Mouse (Mus musculus) ES-E14 (cell line): ENCODE measurements around the gene Pnpla3. TPM values are rescaled to one million over a fixed set of nuclear protein-coding genes. Genes with fewer than 3 reads are reported as not detected.
A peak's percentile ranks its signal among the peaks of the same experiment; 100 is the strongest.

Experiments used
- DNase-seq: peaks from one replicate; pipeline ENCODE4 v3.0.0-alpha.2; 2013; ENCODE audit warnings: low read depth, low spot score
- H3K27ac ChIP-seq: 2 replicates; pipeline ENCODE4 v1.5.1; 2012; ENCODE audit warnings: low read depth, mild to moderate bottlenecking, low read length, moderate library complexity, mixed read lengths; ENCODE audit not compliant: poor library complexity, insufficient read depth, severe bottlenecking
- H3K36me3 ChIP-seq: 2 replicates; pipeline ENCODE4 v1.6.1; 2012; ENCODE audit warnings: mild to moderate bottlenecking, low read length, moderate library complexity, mixed read lengths; ENCODE audit not compliant: control insufficient read depth, poor library complexity, insufficient read depth, severe bottlenecking
- H3K4me1 ChIP-seq, 2 experiments: fragments of 150-350 bp in 1 of 2; sonication (generic) in 1 of 2; 2 replicates each; pipeline ENCODE4 v1.6.1; 2012; ENCODE audit warnings: low read length in 2 of 2, mild to moderate bottlenecking in 1 of 2, mixed read lengths in 1 of 2; ENCODE audit not compliant: control insufficient read depth in 2 of 2, insufficient read depth in 2 of 2, poor library complexity in 1 of 2
- H3K4me3 ChIP-seq, 2 experiments: fragments of 150-350 bp in 1 of 2; sonication (generic) in 1 of 2; 2 replicates each; pipeline ENCODE4 v1.5.1; 2012; ENCODE audit warnings: low read length in 2 of 2, low read depth in 1 of 2, mild to moderate bottlenecking in 1 of 2, mixed read lengths in 1 of 2; ENCODE audit not compliant: insufficient read depth in 1 of 2, poor library complexity in 1 of 2, severe bottlenecking in 1 of 2
- H3K9ac ChIP-seq: 2 replicates; pipeline ENCODE4 v1.6.1; 2012; ENCODE audit warnings: low read depth, mild to moderate bottlenecking, low read length, mixed read lengths; ENCODE audit not compliant: poor library complexity, insufficient read depth, severe bottlenecking
- H3K9me3 ChIP-seq: fragments of 150-350 bp; sonication (generic); 2 replicates; pipeline ENCODE4 v1.6.1; 2012; ENCODE audit warnings: low read depth, mild to moderate bottlenecking, low read length; ENCODE audit not compliant: control insufficient read depth, insufficient read depth
- CHD2 ChIP-seq: IDR thresholded peaks from 2 replicates; pipeline ENCODE4 v1.6.1; 2014; ENCODE audit warnings: mild to moderate bottlenecking, low read depth, low read length, inconsistent platforms
- HCFC1 ChIP-seq: IDR thresholded peaks from 2 replicates; pipeline ENCODE4 v1.6.1; 2012; ENCODE audit warnings: low read length, inconsistent platforms, borderline replicate concordance; ENCODE audit not compliant: insufficient read depth
- MAFK ChIP-seq: IDR thresholded peaks from 2 replicates; pipeline ENCODE4 v1.6.1; 2014; ENCODE audit warnings: mild to moderate bottlenecking, low read depth, low read length, inconsistent platforms; ENCODE audit not compliant: insufficient read depth
- ZC3H11A ChIP-seq: IDR thresholded peaks from 2 replicates; pipeline ENCODE4 v1.6.1; 2012; ENCODE audit warnings: low read depth, mild to moderate bottlenecking, inconsistent platforms, low read length, borderline replicate concordance
- ZNF384 ChIP-seq: IDR thresholded peaks from 2 replicates; pipeline ENCODE4 v1.6.1; 2012; ENCODE audit warnings: low read depth, low read length, inconsistent platforms
- in situ Hi-C, 2 experiments: fragments of 600-800 bp; cut with MboI; formaldehyde crosslinking; loops; one replicate each; pipeline ENCODE4 v1.15.1; 2025; ENCODE audit warnings: low sequenced_read_pairs in 2 of 2, inconsistent platforms in 1 of 2; ENCODE audit not compliant: unreplicated experiment in 2 of 2
- total RNA-seq: library from RNA; depleted of rRNA; stranded (reverse); fragments of 300-350 nt; gene quantifications from 2 replicates; pipeline ENCODE4 v1.2.3, GENCODE M21; 2012

Gene Pnpla3
- total RNA-seq, 1 experiment = 4.1 TPM

- Histone ChIP-seq H3K4me1 (peaks cover 2 to 14% of the 10 kb centered on the region in 2 experiments; a peak in 2 of 4 replicates), H3K9me3 (no peaks in the 10 kb centered on the region), H3K36me3 (no peaks in the 10 kb centered on the region), H3K9ac (no peak overlapping the region), H3K27ac (no peak overlapping the region), H3K4me3 (no peak overlapping the region)
- in situ Hi-C loops = no loop called here
- TF ChIP-seq ZC3H11A (no peak), ZNF384 (0 out of 2 replicates have a peak, but pooled peaks have one; percentile 22)
- DNase-seq = no peak
These were observed 3.5 kb downstream of the Pnpla3 start for GRCm38 (mm10) chr15:84171166-84171565.

DNA sequence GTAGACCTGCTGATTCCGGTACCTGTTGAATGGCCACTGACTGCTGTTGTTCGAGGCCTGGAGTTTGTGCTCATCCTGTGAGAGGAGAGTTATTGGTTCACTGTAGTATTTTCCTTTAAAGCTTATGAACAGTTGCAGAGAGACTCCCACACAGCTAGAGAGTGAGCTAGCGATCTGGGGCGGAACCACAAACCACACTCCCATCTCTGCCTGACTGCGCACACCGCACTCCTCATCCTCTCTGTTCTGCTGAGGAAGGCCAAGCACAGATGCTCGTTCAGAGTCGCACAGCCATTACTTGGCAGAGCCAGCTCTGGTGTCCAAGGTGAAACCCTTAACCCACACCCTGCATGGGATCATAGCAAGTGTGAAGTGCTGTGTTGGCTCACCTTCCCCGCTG is 11.1 kb downstream of the Pnpla3 start:
- H3K4me3 ChIP-seq = no peak overlapping the region
- no peak overlapping the region for H3K27ac ChIP-seq
- no peaks in the 10 kb centered on the region for H3K36me3 ChIP-seq
- TF ChIP-seq MAFK (no peak), ZNF384 (no peak)
- H3K9me3 ChIP-seq = no peaks in the 10 kb centered on the region
- in situ Hi-C loops = no loop called here
- H3K4me1 ChIP-seq = peaks cover 4 to 16% of the 10 kb centered on the region in 2 experiments; a peak in 3 of 4 replicates
- H3K9ac ChIP-seq = no peak overlapping the region
- DNase-seq = no peak

DNA sequence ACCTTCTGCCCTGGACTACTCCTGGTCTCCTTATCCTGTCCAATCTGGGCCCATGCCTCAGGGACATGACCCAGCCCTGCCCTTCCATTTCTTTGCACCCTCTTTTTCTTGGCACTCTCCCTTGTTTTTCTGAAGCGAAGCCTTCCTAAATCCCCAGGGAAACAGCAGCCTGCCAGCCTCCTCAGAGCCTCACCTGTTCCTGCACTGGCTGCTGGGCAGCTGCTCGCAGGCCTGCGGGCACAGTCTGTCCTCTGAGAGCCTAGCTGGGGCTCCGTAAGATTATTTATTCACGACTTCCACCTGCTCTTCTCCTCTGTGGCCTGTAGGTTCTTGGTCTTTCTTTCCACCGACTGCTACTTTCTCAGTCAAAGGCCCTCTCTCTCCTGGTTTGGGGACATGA is 14.4 kb downstream of the Pnpla3 start:
- H3K4me1 ChIP-seq = peaks cover 16 to 35% of the 10 kb centered on the region in 2 experiments; a peak in 3 of 4 replicates
- H3K4me3 ChIP-seq = no peak overlapping the region
- H3K9ac ChIP-seq = no peak overlapping the region
- no peak for TF ChIP-seq CHD2
- TF ChIP-seq MAFK = no peak
- TF ChIP-seq ZC3H11A = no peak
- no peak for TF ChIP-seq HCFC1
- TF ChIP-seq ZNF384 = no peak
- H3K27ac ChIP-seq = no peak overlapping the region
- in situ Hi-C loops = no loop called here
- no peak for DNase-seq
- no peaks in the 10 kb centered on the region for H3K36me3 ChIP-seq
- H3K9me3 ChIP-seq = no peaks in the 10 kb centered on the region

DNA sequence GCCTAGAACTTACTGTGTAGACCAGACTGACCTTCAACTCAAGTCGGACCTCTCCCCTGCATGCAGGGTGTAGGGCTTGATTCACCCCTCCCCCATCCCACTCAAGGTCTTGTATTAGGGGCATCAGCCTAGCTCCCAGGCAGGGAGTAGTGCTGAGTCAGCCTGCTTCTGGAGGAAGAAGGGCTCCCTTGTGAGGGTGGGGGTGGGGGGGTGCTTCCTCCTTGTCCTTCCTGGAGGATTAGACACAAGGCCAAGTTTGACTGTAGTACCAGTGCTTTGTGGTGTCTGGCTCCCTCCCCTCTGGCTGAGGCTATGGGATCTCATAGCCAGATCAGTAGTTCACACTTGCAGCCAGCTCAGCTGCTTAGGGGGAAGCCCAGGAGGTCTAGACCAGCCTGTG is 16.3 kb downstream of the Pnpla3 start:
- Histone ChIP-seq H3K27ac (peak overlapping the region; percentile 80), H3K9ac (peak overlapping the region; percentile 24; the same call in 1 of the 2 replicates)

GRCm38 (mm10) chr15:84186196-84186595 is 18.6 kb downstream of the Pnpla3 start:
- peak overlapping the region; percentile 80 for H3K27ac ChIP-seq
- DNase-seq = no peak
- no peak for TF ChIP-seq MAFK
- no peak for TF ChIP-seq CHD2
- TF ChIP-seq ZNF384 = no peak
- no peak for TF ChIP-seq HCFC1
- no peak for TF ChIP-seq ZC3H11A
- H3K4me3 ChIP-seq = no peak overlapping the region
- no peaks in the 10 kb centered on the region; the same call in 1 of the 2 replicates for H3K36me3 ChIP-seq
- in situ Hi-C loops = no loop called here
- peaks cover 21 to 50% of the 10 kb centered on the region in 2 experiments; a peak in 3 of 4 replicates for H3K4me1 ChIP-seq
- no peaks in the 10 kb centered on the region for H3K9me3 ChIP-seq
- peak overlapping the region; percentile 41; the same call in 1 of the 2 replicates for H3K9ac ChIP-seq

More for the DNA sequence above, 16.3 kb downstream of the Pnpla3 start:
- Histone ChIP-seq H3K36me3 (no peaks in the 10 kb centered on the region), H3K4me3 (peak overlapping the region in 1 of 2 experiments; percentile 11; a peak in 2 of 4 replicates), H3K9me3 (no peaks in the 10 kb centered on the region), H3K4me1 (peaks cover 19 to 47% of the 10 kb centered on the region in 2 experiments; a peak in 3 of 4 replicates)
- in situ Hi-C loops = no loop called here
- DNase-seq = no peak
- TF ChIP-seq ZNF384 (no peak), MAFK (peak; percentile 91), CHD2 (no peak), ZC3H11A (no peak)
